Mouse (Mus musculus): ENCODE data around the gene Sh3gl2.

DNA sequence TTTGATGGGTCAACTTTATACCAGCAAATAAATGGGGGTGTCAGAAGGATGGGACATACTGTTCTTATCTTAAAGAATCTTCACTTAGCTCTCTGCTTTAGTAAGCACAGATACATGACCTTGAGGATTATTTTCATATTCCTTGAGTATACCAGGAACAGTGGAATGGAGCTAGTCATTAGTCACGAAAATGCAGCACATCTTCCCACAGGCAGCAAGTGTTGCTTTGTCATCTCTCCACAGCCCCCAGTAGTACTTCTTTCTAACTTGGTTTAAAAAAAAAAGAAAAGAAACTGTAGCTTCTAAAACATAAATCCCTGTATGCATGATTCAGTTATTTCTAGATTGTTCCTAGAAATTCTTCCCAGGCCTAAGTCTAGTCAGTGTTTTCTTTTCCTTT lies 121.1 kb downstream of the Sh3gl2 start:
- TF ChIP-seq POLR2A (IDR thresholded peaks at IDR 0.05; ENCODE audit: low read depth, low read length) (no peak), MYC (IDR thresholded peaks at IDR 0.05; ENCODE audit: low read depth, low read length) (no peak), CTCF (conservative IDR thresholded peaks at IDR 0.05 in 1 of 2, IDR thresholded peaks at IDR 0.05 in 1 of 2; ENCODE audit: low read depth in 2 of 2, low read length in 2 of 2) (no peak), USF2 (conservative IDR thresholded peaks at IDR 0.05; ENCODE audit: low read depth, low read length) (no peak), EP300 (IDR thresholded peaks at IDR 0.05; ENCODE audit: low read length) (no peak)
